Mouse (Mus musculus): ENCODE results near the gene Ccdc43.
"Not testable (repeated sequence)": the region's sequence is repeated elsewhere in the genome, so short reads cannot be mapped to it uniquely, and the experiment has no call there.

The Ccdc43 gene

GRCm38 (mm10) chr11:102697338-102698017, at the start of gene Ccdc43:
Gene Ccdc43, minus strand, starts transcription at chr11:102697782.
- peak; percentile 89 to 92 for DNase-seq

GRCm38 (mm10) chr11:102744746-102745145, 47.2 kb upstream of the Ccdc43 start:
- DNase-seq = peak; percentile 55 to 56

- DNase-seq = peak; percentile 62 to 75
Measured at GRCm38 (mm10) chr11:102742843-102743242, 45.3 kb upstream of the Ccdc43 start.

GRCm38 (mm10) chr11:102742066-102742465, 44.5 kb upstream of the Ccdc43 start:
- DNase-seq = peak; percentile 83 to 87

- DNase-seq = peak; percentile 89 to 95
Measured at GRCm38 (mm10) chr11:102741129-102741950, 43.8 kb upstream of the Ccdc43 start.

- peak in 1 of 2 experiments; percentile 39 for DNase-seq
Measured at GRCm38 (mm10) chr11:102740634-102741033, 43.1 kb upstream of the Ccdc43 start.

GRCm38 (mm10) chr11:102739278-102739966, 41.8 kb upstream of the Ccdc43 start:
- peak; percentile 92 to 94 for DNase-seq

- peak; percentile 35 to 45 for DNase-seq
Measured at GRCm38 (mm10) chr11:102738046-102738445, 40.5 kb upstream of the Ccdc43 start.

- DNase-seq = no peak
Measured at GRCm38 (mm10) chr11:102734961-102735360, 37.4 kb upstream of the Ccdc43 start.

- no peak for DNase-seq
Measured at GRCm38 (mm10) chr11:102733146-102733545, 35.6 kb upstream of the Ccdc43 start.

- peak; percentile 72 to 78 for DNase-seq
Measured at GRCm38 (mm10) chr11:102731366-102731765, 33.8 kb upstream of the Ccdc43 start.

GRCm38 (mm10) chr11:102729835-102730234, 32.3 kb upstream of the Ccdc43 start:
- DNase-seq = no peak

- peak; percentile 71 to 87 for DNase-seq
Measured at GRCm38 (mm10) chr11:102728614-102729013, 31.0 kb upstream of the Ccdc43 start.

GRCm38 (mm10) chr11:102725574-102725973, 28.0 kb upstream of the Ccdc43 start:
- peak; percentile 62 to 63 for DNase-seq

- DNase-seq = no peak
Measured at GRCm38 (mm10) chr11:102716135-102716534, 18.6 kb upstream of the Ccdc43 start.

- DNase-seq = not testable (repeated sequence)
Measured at GRCm38 (mm10) chr11:102714578-102714977, 17.0 kb upstream of the Ccdc43 start.

- DNase-seq = no peak
Measured at GRCm38 (mm10) chr11:102712411-102712810, 14.8 kb upstream of the Ccdc43 start.

GRCm38 (mm10) chr11:102702206-102702605, 4.6 kb upstream of the Ccdc43 start:
- DNase-seq = not testable (repeated sequence)

- no peak for DNase-seq
Measured at GRCm38 (mm10) chr11:102698018-102698476, 465 bp upstream of the Ccdc43 start.

GRCm38 (mm10) chr11:102695289-102695688, 2.3 kb downstream of the Ccdc43 start:
- no peak for DNase-seq

GRCm38 (mm10) chr11:102690162-102690561, 7.4 kb downstream of the Ccdc43 start:
- peak; percentile 90 to 94 for DNase-seq

- no peak for DNase-seq
Measured at GRCm38 (mm10) chr11:102665637-102666435, 31.7 kb downstream of the Ccdc43 start.

Data from cerebellum, postnatal 10 days (tissue).